Mouse (Mus musculus) erythroblast, adult 5-6 weeks (primary cell): ENCODE measurements around the gene Gucy1a1. TPM values are rescaled to one million over a fixed set of nuclear protein-coding genes. Genes with fewer than 3 reads are reported as not detected.

Source experiments
- total RNA-seq, 2 experiments: library from RNA; stranded (forward) in 1 of 2; stranded (reverse) in 1 of 2; fragments of 150-400 nt in 1 of 2; fragments of 200-764, 138-1000 nt in 1 of 2; gene quantifications; 2 replicates each; pipeline versions ENCODE4 v1.2.3 to v1.2.4; 2015 to 2017; ENCODE audit warnings: low replicate concordance in 2 of 2

Gucy1a1 gene
- total RNA-seq, 2 experiments from 2014 or later = not detected

Other genes with a start within 250 kb of the Gucy1a1 start
- gene Ctso, start 213.2 kb downstream of the Gucy1a1 start, total RNA-seq (2015; ENCODE audit: low replicate concordance) = 3.7 and 5.6 TPM in 2 replicates
- 0.84 and 7.1 TPM in 2 replicates for gene Ctso, start 213.2 kb downstream of the Gucy1a1 start, total RNA-seq (2017; ENCODE audit: low replicate concordance)
- not detected in 2 replicates for gene Tdo2, start 169.6 kb downstream of the Gucy1a1 start, total RNA-seq (2015; ENCODE audit: low replicate concordance)
- not detected in 2 replicates for gene Tdo2, start 169.6 kb downstream of the Gucy1a1 start, total RNA-seq (2017; ENCODE audit: low replicate concordance)
- gene Asic5, start 163.5 kb downstream of the Gucy1a1 start, total RNA-seq (2015; ENCODE audit: low replicate concordance) = not detected in 2 replicates
- not detected in 2 replicates for gene Asic5, start 163.5 kb downstream of the Gucy1a1 start, total RNA-seq (2017; ENCODE audit: low replicate concordance)
- 8.5 TPM in 1 of 2 replicates, not detected in the other for gene Gucy1b1, start 71.1 kb downstream of the Gucy1a1 start, total RNA-seq (2015; ENCODE audit: low replicate concordance)
- not detected in 2 replicates for gene Gucy1b1, start 71.1 kb downstream of the Gucy1a1 start, total RNA-seq (2017; ENCODE audit: low replicate concordance)
- not detected in 2 replicates for gene Map9, start 212.3 kb upstream of the Gucy1a1 start, total RNA-seq (2015; ENCODE audit: low replicate concordance)
- not detected in 2 replicates for gene Map9, start 212.3 kb upstream of the Gucy1a1 start, total RNA-seq (2017; ENCODE audit: low replicate concordance)